Mouse (Mus musculus): ENCODE measurements around the gene Olfr429. TPM values are rescaled to one million over a fixed set of nuclear protein-coding genes. Genes with fewer than 3 reads are reported as not detected.

Gene Olfr429
- polyA plus RNA-seq, 1 experiment: not detected

Other genes with a start within 250 kb of the Olfr429 start
- 0.31 and 0.45 TPM in 2 replicates for gene Ifi211, start 171.3 kb upstream of the Olfr429 start, polyA plus RNA-seq (2012; rRNA removed)
- 1.6 and 1.7 TPM in 2 replicates for gene Mndal, start 141.8 kb upstream of the Olfr429 start, polyA plus RNA-seq (2012; rRNA removed)
- 2.6 and 3.7 TPM in 2 replicates for gene Ifi203, start 141.7 kb upstream of the Olfr429 start, polyA plus RNA-seq (2012; rRNA removed)
- 0.14 and 0.17 TPM in 2 replicates for gene Ifi202b, start 101.6 kb upstream of the Olfr429 start, polyA plus RNA-seq (2012; rRNA removed)
- gene Ifi205, start 52.5 kb upstream of the Olfr429 start, polyA plus RNA-seq (2012; rRNA removed): 0.47 and 0.67 TPM in 2 replicates
- 0.10 and 0.11 TPM in 2 replicates for gene Olfr433, start 43.6 kb upstream of the Olfr429 start, polyA plus RNA-seq (2012; rRNA removed)
- gene Olfr432, start 35.1 kb upstream of the Olfr429 start, polyA plus RNA-seq (2012; rRNA removed): not detected in 2 replicates
- not detected in 2 replicates for gene Olfr430, start 17.7 kb upstream of the Olfr429 start, polyA plus RNA-seq (2012; rRNA removed)
- not detected in 2 replicates for gene Olfr427, start 12.6 kb downstream of the Olfr429 start, polyA plus RNA-seq (2012; rRNA removed)
- gene Olfr231, start 36.8 kb downstream of the Olfr429 start, polyA plus RNA-seq (2012; rRNA removed): not detected in 2 replicates
- not detected in 2 replicates for gene Olfr424, start 47.2 kb downstream of the Olfr429 start, polyA plus RNA-seq (2012; rRNA removed)
- gene Olfr420, start 71.3 kb downstream of the Olfr429 start, polyA plus RNA-seq (2012; rRNA removed): not detected in 2 replicates
- not detected in 2 replicates for gene Spta1, start 88.4 kb downstream of the Olfr429 start, polyA plus RNA-seq (2012; rRNA removed)
- gene Olfr419, start 167.7 kb downstream of the Olfr429 start, polyA plus RNA-seq (2012; rRNA removed): 0.07 TPM in 1 of 2 replicates, not detected in the other
- gene Mptx1, start 246.2 kb downstream of the Olfr429 start, polyA plus RNA-seq (2012; rRNA removed): 12.2 and 16.5 TPM in 2 replicates